Mouse (Mus musculus) activated CD4-positive, CD25-positive, alpha-beta regulatory T cell, adult 4 months (primary cell): ENCODE measurements around the gene Dbx2. TPM values are rescaled to one million over a fixed set of nuclear protein-coding genes. Genes with fewer than 3 reads are reported as not detected.

Experiments used
- ATAC-seq: one replicate; pipeline ENCODE4 v1.8.0; 2017
- polyA plus RNA-seq, 2 experiments: library from polyadenylated mRNA; unstranded; fragments of 100-300 nt; shearing (Covaris generic); gene quantifications; one replicate each; pipeline ENCODE4 v1.2.1; 2017

Dbx2 gene
- polyA plus RNA-seq, 2 experiments from 2014 or later: not detected

DNA sequence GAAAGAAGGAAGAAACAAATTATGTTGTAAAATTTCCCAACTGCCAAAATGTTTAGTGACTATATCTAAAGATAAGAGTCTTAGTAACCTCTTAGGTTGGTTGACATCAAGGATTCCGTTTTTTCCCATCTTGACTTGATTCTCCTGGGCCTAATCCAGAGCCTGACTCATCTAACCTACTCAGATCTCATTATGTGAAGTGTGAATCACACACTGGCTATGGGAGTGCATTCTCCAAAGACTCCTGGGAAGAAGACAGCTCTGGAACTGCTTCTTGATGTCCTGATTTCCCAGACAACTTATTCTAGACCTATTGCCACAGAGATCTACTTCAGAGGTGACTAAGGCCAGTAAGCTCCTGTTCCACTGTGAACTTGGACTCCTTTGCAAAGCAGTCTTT lies 43.2 kb downstream of the Dbx2 start:
- no peak for ATAC-seq

DNA sequence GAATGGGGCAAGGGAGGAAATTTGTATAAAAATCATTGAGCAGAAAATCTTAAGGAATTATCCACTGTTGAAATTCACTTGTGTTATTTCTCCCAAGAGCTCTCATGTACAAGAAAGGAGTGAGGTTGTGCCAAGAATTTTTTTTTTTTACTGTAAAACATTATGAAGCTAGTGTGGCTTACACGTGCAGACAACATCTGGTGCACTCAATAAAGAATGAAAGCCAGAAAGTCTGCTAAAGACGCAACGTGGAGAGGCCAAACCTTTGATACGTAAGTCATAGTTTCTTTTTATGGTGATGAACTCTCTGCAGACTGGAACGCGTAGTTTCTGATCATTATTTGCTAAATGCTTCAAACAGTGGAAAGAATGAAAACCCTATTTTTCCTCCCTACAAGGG lies 54.6 kb downstream of the Dbx2 start:
- no peak for ATAC-seq

DNA sequence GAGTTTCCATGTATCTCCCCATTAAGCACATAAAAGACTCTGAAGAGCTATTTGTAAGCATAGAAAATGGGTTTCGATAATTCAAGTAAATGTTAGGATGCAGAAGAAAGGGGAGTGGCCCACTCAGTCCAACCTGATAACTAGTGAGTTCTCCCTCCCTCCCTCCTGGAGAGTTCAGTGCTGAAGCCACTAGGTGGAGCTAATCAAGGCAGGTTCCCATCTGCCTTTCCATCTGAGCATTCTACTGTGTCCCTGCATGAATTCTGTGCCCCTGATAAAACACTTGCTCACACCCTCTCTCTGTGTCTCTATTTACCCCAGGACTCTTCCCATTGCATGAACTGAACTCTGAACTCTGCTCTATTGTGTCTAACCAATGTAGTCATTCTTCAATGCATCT lies 57.1 kb downstream of the Dbx2 start:
- ATAC-seq: no peak

DNA sequence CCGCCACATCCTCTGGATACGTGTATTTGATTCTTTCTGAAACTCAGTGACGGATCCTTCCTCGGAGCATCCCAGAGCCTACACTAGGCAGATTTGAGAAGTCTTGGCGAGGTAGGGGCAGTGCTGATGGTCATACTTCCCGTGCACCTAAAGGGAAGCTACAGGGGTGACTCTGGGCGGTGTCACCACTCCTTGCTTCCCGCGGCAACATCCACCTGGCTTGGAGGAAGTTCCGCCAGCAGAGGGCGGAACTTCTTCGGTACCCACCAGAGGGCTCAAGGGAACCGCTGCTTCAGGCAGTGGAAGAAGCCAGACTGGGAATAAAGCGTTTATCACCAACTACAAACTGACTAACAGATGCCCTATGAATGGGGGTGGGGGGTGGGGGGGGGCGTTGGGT lies 68.9 kb downstream of the Dbx2 start:
- ATAC-seq: no peak

DNA sequence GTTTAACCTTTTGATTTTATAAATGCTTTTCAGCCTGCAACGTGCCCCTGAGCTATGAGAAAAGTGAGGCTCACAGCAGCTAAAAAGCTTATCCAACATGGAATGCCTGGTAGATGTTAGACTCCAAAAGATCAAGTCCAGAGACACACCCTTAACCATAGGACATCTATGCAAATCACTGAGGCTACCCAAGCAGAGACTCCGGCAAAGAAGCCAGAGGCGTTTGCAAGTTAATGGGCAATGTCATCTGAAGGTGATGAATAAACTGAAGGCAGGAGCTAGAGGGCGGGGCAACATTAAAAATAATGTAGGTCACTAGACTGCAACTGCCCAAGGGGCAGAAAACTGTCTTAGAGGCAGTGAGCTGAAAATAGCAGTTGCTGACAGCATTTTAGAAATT lies 70.9 kb downstream of the Dbx2 start:
- no peak for ATAC-seq

- no peak for ATAC-seq
Observed at GRCm38 (mm10) chr15:95574661-95575060, 81.1 kb downstream of the Dbx2 start.

Other genes with a start within 250 kb of the Dbx2 start
- not detected for gene Nell2, start 127.4 kb downstream of the Dbx2 start, polyA plus RNA-seq
- gene Ano6, start 134.9 kb upstream of the Dbx2 start, polyA plus RNA-seq: 10 to 100 TPM; 35.4 to 39.4 TPM